Mouse (Mus musculus) adrenal gland, adult 2 months (tissue): ENCODE measurements around the gene Lyrm2. TPM values are rescaled to one million over a fixed set of nuclear protein-coding genes. Genes with fewer than 3 reads are reported as not detected.
A peak's percentile ranks its signal among the peaks of the same experiment; 100 is the strongest.

Source experiments
- DNase-seq: peaks from one replicate; pipeline ENCODE4 v3.0.0; 2021
- long read RNA-seq: library from polyadenylated mRNA; stranded (forward); transcript quantifications from one replicate; pipeline ENCODE4 v2.0.0, GENCODE M21; 2021
- polyA plus RNA-seq: library from polyadenylated mRNA; depleted of rRNA; stranded (reverse); fragments of >200 nt; gene quantifications from 2 replicates; pipeline ENCODE4 v1.2.3, GENCODE M21; 2012; rRNA removed
- total RNA-seq, 2 experiments: library from RNA; stranded (reverse); gene quantifications; 2 replicates each; pipeline ENCODE4 v1.2.3; 2021

The Lyrm2 gene
- total RNA-seq (10 to 100 TPM; 48.4 to 54.0 TPM), polyA plus RNA-seq (9.7 and 11.3 TPM in 2 replicates)
- long read RNA-seq, transcript Lyrm2-201 (3 exons, 465 nt) = major isoform, 16 of 17 reads
- long read RNA-seq, partial matches to known transcripts = 0 of 17 reads
- long read RNA-seq, other reads (novel, unspliced or antisense) = 1 of 17 reads

DNA sequence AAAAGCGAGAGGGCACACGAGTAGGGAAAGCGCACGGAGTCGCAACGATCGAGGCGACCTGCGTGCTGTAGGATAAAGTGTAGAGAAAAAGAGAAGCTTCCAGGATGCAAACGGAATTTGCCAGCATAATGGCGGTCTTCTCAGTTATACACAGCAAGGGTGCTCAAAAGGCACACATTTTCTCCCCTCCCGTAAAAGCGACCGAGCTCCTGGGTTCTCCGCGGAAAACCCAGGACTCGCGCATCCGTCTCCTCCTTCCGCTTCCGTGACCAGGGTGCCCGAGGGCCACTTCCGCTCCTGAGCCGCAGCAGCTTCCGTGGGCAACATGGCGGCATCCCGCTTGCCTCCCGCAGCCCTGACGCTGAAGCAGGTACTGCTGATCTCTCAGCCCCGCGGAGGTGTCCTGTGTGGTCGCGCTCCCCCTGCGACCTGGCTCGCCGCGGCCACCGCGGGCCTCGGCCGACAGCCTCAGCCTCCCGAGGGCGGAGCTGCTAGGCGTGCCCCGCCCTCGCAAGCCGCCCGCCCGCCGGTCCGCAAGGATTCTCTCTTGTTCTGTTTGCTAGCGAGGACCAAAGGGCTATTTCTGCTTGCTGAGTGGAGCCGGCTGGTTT lies at the start of gene Lyrm2:
Lyrm2 (plus strand) TSS at position 288 of the 611 bp plus-strand sequence.
- DNase-seq = peak; percentile 90

GRCm38 (mm10) chr4:32750711-32751110 lies 49.3 kb upstream of the Lyrm2 start:
- DNase-seq = no peak

GRCm38 (mm10) chr4:32757430-32757829 lies 42.6 kb upstream of the Lyrm2 start:
- no peak for DNase-seq

GRCm38 (mm10) chr4:32767471-32767870 lies 32.6 kb upstream of the Lyrm2 start:
- DNase-seq = no peak

DNA sequence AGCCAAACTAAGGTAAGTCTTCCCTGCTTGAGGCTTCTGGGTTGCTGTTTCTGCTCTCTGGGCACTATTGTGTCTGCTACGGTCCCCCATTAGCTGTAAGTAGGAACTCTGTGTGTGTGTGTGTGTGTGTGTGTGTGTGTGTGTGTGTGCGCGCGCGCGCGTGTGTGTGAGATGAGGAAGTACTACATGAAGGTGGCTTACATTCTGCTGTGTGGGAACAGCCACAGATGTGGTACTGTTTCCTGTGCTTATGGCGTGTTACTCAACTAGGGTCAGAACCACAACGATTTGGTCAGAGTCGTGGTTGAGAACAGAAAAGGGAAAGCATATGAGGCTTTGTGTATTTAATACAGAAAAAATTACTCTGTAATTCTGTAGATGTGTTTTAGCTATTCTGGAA lies 32.0 kb upstream of the Lyrm2 start:
- no peak for DNase-seq

GRCm38 (mm10) chr4:32770284-32770810 lies 29.7 kb upstream of the Lyrm2 start:
- no peak for DNase-seq

- no peak for DNase-seq
Measured at GRCm38 (mm10) chr4:32779996-32780395, 20.1 kb upstream of the Lyrm2 start.

- DNase-seq = no peak
Measured at GRCm38 (mm10) chr4:32787110-32787509, 12.9 kb upstream of the Lyrm2 start.

GRCm38 (mm10) chr4:32789020-32789419 lies 11.0 kb upstream of the Lyrm2 start:
- DNase-seq = no peak

DNA sequence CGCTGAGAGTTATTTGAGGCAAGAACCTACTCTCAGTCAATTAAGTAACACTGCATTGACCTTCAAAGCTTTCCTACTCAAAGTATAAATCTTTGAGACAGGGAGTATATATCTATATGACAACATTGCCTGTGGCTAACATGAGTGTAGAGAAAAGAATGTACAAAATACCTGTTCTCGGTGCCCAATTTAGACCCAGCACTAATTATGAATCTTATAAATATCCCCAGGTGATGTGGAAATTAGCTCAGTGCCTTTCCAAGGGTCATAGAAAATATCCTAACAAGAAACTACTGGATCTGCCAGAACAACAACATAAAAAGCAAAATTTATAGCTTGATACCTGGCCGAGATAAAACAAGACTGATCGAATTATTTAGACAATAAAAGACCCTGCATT lies 1.1 kb upstream of the Lyrm2 start:
- DNase-seq = no peak

GRCm38 (mm10) chr4:32800577-32801170 lies 621 bp downstream of the Lyrm2 start:
- DNase-seq = no peak

DNA sequence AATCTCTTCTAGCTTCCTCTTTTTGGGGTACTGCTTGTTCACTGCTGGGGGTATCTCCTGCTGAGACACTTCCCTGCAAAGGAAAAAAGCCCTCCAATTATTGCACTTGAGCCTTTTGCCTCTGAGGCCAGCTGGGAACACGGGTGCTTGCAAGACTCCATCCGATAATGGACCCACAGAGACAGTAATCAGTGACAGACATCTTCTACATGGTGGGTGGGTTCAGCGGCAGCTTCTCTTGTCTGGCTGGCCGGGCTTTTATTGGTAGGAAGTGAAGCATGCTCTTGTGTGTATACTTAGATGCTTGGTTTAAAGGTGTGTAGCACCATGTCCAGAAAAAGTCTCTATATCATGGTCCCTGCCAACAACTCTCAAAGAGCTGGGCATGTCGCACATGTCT lies 17.4 kb downstream of the Lyrm2 start:
- no peak for DNase-seq

DNA sequence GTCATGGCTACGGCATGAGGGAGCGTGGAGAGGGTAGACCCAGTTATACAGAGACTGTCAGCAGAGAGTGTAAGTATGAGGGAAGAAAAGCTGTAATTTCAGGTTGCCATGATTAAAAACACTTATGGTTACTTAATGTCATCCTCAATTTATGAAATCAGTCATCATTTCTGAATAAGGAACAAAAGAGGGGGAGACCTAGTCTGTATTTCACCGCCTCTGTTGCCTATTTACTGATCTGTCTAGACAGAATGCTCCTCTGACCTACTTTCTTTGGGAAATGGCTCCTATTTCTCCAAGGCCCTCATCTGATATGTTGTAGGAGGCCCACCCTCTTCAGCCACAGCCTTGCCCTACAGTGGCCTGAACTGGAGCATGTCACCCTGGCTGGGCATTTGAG lies 20.6 kb downstream of the Lyrm2 start:
- DNase-seq = no peak

DNA sequence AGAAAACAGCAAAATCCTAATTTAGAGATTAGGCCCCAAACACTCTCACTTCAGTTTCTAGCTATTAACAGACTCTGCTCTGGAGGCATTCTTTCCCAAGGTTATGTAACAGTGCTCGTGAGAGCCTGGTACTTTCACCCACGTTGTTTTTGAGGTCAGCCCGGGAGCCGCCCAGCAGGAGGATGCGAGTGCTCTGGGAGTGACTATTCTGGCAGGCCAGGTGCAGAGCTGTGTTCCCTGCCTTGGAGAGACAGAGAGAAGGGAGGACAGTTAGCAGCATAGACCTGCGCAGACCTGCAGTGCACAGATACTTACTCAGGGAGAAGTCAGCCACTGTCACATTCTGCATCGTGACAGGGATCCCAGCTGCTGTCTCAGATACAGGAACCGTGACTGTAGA lies 24.2 kb downstream of the Lyrm2 start:
- no peak for DNase-seq

GRCm38 (mm10) chr4:32826925-32827324 lies 26.9 kb downstream of the Lyrm2 start:
- no peak for DNase-seq

- DNase-seq = no peak
Measured at GRCm38 (mm10) chr4:32828385-32829077, 28.5 kb downstream of the Lyrm2 start.

DNA sequence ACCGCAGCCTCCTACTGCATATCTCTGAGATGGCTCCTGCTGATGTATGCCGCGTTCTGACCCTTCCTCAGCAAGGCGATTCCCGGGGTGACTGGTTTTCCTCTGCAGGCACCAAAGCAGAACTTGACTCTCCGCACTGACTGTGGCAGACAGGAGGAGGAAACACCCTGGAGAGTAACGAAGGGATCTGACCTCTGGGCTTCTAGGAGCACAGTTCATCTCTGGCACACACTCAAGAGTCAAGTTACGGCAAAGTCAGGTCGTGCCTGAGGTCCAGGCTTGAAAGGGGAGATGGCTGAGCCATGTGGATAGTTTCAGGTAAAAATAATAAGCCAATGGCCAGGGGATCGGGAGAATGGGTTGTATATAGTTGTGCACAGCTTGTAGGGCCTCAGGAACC lies 29.3 kb downstream of the Lyrm2 start:
- DNase-seq = no peak

- no peak for DNase-seq
Measured at GRCm38 (mm10) chr4:32833494-32834282, 33.6 kb downstream of the Lyrm2 start.

DNA sequence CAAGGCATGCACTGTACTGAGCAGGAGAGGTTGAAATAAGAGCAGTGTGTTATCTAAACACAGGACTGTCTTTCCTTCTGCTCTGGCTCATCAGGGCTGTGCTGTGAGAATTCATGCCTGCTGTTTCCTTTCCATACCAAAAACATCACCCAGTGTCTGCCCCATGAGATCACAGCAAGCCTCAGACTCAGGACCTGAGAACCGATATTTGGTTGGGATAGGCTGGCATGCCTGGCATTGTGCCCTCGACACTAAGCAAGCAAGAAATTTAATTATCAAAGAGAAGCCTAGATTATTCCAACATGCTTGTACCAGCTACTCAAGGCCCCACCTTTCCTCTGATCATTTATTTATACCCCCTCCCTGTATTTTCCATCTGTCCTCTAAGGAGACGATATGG lies 34.5 kb downstream of the Lyrm2 start:
- DNase-seq = no peak

GRCm38 (mm10) chr4:32836071-32836470 lies 36.0 kb downstream of the Lyrm2 start:
- DNase-seq = no peak

- DNase-seq = peak; percentile 68
Measured at GRCm38 (mm10) chr4:32838401-32838800, 38.3 kb downstream of the Lyrm2 start.
